Mouse (Mus musculus): ENCODE data around the gene Lpp. TPM values are rescaled to one million over a fixed set of nuclear protein-coding genes. Genes with fewer than 3 reads are reported as not detected.

Lpp gene
- polyA plus RNA-seq, 1 experiment from 2014 or later, result 10.7 TPM

- ATAC-seq, result no peak
Measured at GRCm38 (mm10) chr16:24421687-24422418, 28.5 kb downstream of the Lpp start.

GRCm38 (mm10) chr16:24423196-24423595 is 29.9 kb downstream of the Lpp start:
- Histone ChIP-seq H3K27ac (ENCODE audit: low read depth) (no peak overlapping the region), H3K9ac (replicated peaks) (no peak overlapping the region), H3K4me2 (ENCODE audit: low read depth, low read length) (no peak overlapping the region), H3K4me3 (ENCODE audit: low read depth, low read length) (no peak overlapping the region), H3K4me1 (ENCODE audit: insufficient read depth) (peaks cover 15% of the 10 kb centered on the region), H3K27me3 (ENCODE audit: insufficient read depth, low read length) (no peaks in the 10 kb centered on the region), H3K9me3 (ENCODE audit: low read length) (no peaks in the 10 kb centered on the region), H3K36me3 (replicated peaks; ENCODE audit: insufficient read depth, low read length) (no peaks in the 10 kb centered on the region)
- WGBS (ENCODE audit: insufficient replicate concordance), result 76% methylated on average over 4 of the region's 4 CpGs
- DNase-seq, result no peak
- ATAC-seq, result no peak
- TF ChIP-seq EP300 (IDR thresholded peaks at IDR 0.05; ENCODE audit: low read depth), result no peak
- TF ChIP-seq CTCF (IDR thresholded peaks at IDR 0.05; ENCODE audit: low read depth), result no peak

More at GRCm38 (mm10) chr16:24421687-24422418, 28.5 kb downstream of the Lpp start:
- Histone ChIP-seq H3K27me3 (ENCODE audit: insufficient read depth, low read length) (no peaks in the 10 kb centered on the region), H3K4me2 (ENCODE audit: low read depth, low read length) (no peak overlapping the region), H3K36me3 (replicated peaks; ENCODE audit: insufficient read depth, low read length) (no peaks in the 10 kb centered on the region), H3K27ac (ENCODE audit: low read depth) (no peak overlapping the region), H3K9me3 (ENCODE audit: low read length) (no peaks in the 10 kb centered on the region), H3K4me1 (ENCODE audit: insufficient read depth) (peaks cover 15% of the 10 kb centered on the region), H3K9ac (replicated peaks) (no peak overlapping the region; the same call in 1 of the 2 replicates), H3K4me3 (ENCODE audit: low read depth, low read length) (no peak overlapping the region)
- TF ChIP-seq EP300 (IDR thresholded peaks at IDR 0.05; ENCODE audit: low read depth), result no peak
- no peak for TF ChIP-seq CTCF (IDR thresholded peaks at IDR 0.05; ENCODE audit: low read depth)
- DNase-seq, result no peak
- WGBS (ENCODE audit: insufficient replicate concordance), result 71% methylated on average over 4 of the region's 4 CpGs

- no peaks in the 10 kb centered on the region for H3K9me3 ChIP-seq (ENCODE audit: low read length)
- WGBS (ENCODE audit: insufficient replicate concordance), result 57% methylated on average over 4 of the region's 4 CpGs
- TF ChIP-seq CTCF (IDR thresholded peaks at IDR 0.05; ENCODE audit: low read depth), result no peak
- no peak for TF ChIP-seq EP300 (IDR thresholded peaks at IDR 0.05; ENCODE audit: low read depth)
- DNase-seq (no peak), ATAC-seq (0 out of 2 replicates have a peak, but pooled peaks have one; percentile 16)
- no peaks in the 10 kb centered on the region for H3K36me3 ChIP-seq (replicated peaks; ENCODE audit: insufficient read depth, low read length)
- no peak overlapping the region for H3K9ac ChIP-seq (replicated peaks)
- no peak overlapping the region for H3K27ac ChIP-seq (ENCODE audit: low read depth)
- no peak overlapping the region for H3K4me2 ChIP-seq (ENCODE audit: low read depth, low read length)
- no peaks in the 10 kb centered on the region for H3K27me3 ChIP-seq (ENCODE audit: insufficient read depth, low read length)
- H3K4me3 ChIP-seq (ENCODE audit: low read depth, low read length), result no peak overlapping the region
- peaks cover 15% of the 10 kb centered on the region for H3K4me1 ChIP-seq (ENCODE audit: insufficient read depth)
Measured at GRCm38 (mm10) chr16:24423751-24424150, 30.4 kb downstream of the Lpp start.

GRCm38 (mm10) chr16:24424356-24424977 is 31.2 kb downstream of the Lpp start:
- no peak overlapping the region for H3K4me2 ChIP-seq (ENCODE audit: low read depth, low read length)
- no peaks in the 10 kb centered on the region for H3K9me3 ChIP-seq (ENCODE audit: low read length)
- DNase-seq (no peak), ATAC-seq (no peak)
- H3K4me3 ChIP-seq (ENCODE audit: low read depth, low read length), result no peak overlapping the region
- no peaks in the 10 kb centered on the region for H3K36me3 ChIP-seq (replicated peaks; ENCODE audit: insufficient read depth, low read length)
- TF ChIP-seq CTCF (IDR thresholded peaks at IDR 0.05; ENCODE audit: low read depth) (no peak), EP300 (IDR thresholded peaks at IDR 0.05; ENCODE audit: low read depth) (no peak)
- peaks cover 15% of the 10 kb centered on the region for H3K4me1 ChIP-seq (ENCODE audit: insufficient read depth)
- 0 out of 2 replicates have a peak overlapping the region, but pooled peaks have one; percentile 35 for H3K27ac ChIP-seq (ENCODE audit: low read depth)
- H3K9ac ChIP-seq (replicated peaks), result no peak overlapping the region
- 59% methylated on average over 12 of the region's 12 CpGs for WGBS (ENCODE audit: insufficient replicate concordance)
- H3K27me3 ChIP-seq (ENCODE audit: insufficient read depth, low read length), result no peaks in the 10 kb centered on the region

GRCm38 (mm10) chr16:24425816-24426215 is 32.5 kb downstream of the Lpp start:
- WGBS (ENCODE audit: insufficient replicate concordance), result 27% methylated on average over 3 of the region's 3 CpGs
- H3K27me3 ChIP-seq (ENCODE audit: insufficient read depth, low read length), result no peaks in the 10 kb centered on the region
- H3K4me1 ChIP-seq (ENCODE audit: insufficient read depth), result peaks cover 13% of the 10 kb centered on the region
- H3K27ac ChIP-seq (ENCODE audit: low read depth), result no peak overlapping the region
- no peak overlapping the region for H3K4me2 ChIP-seq (ENCODE audit: low read depth, low read length)
- no peak overlapping the region for H3K9ac ChIP-seq (replicated peaks)
- no peak overlapping the region for H3K4me3 ChIP-seq (ENCODE audit: low read depth, low read length)
- no peaks in the 10 kb centered on the region for H3K36me3 ChIP-seq (replicated peaks; ENCODE audit: insufficient read depth, low read length)
- ATAC-seq, result peak; percentile 29; the same call in 1 of the 2 replicates
- H3K9me3 ChIP-seq (ENCODE audit: low read length), result no peaks in the 10 kb centered on the region
- DNase-seq, result no peak
- TF ChIP-seq EP300 (IDR thresholded peaks at IDR 0.05; ENCODE audit: low read depth), result no peak

- DNase-seq (no peak), ATAC-seq (no peak)
- H3K4me1 ChIP-seq (ENCODE audit: insufficient read depth), result 0 out of 2 replicates have a peak, but pooled peaks cover 11% of the 10 kb centered on the region
- no peak overlapping the region for H3K27ac ChIP-seq (ENCODE audit: low read depth)
- H3K9me3 ChIP-seq (ENCODE audit: low read length), result no peaks in the 10 kb centered on the region
- 63% methylated on average over 3 of the region's 3 CpGs for WGBS (ENCODE audit: insufficient replicate concordance)
- H3K4me2 ChIP-seq (ENCODE audit: low read depth, low read length), result no peak overlapping the region
- H3K4me3 ChIP-seq (ENCODE audit: low read depth, low read length), result no peak overlapping the region
- TF ChIP-seq EP300 (IDR thresholded peaks at IDR 0.05; ENCODE audit: low read depth) (no peak), CTCF (IDR thresholded peaks at IDR 0.05; ENCODE audit: low read depth) (no peak)
- no peak overlapping the region for H3K9ac ChIP-seq (replicated peaks)
- no peaks in the 10 kb centered on the region for H3K36me3 ChIP-seq (replicated peaks; ENCODE audit: insufficient read depth, low read length)
- H3K27me3 ChIP-seq (ENCODE audit: insufficient read depth, low read length), result no peaks in the 10 kb centered on the region
Measured at GRCm38 (mm10) chr16:24427606-24428005, 34.3 kb downstream of the Lpp start.

Measured in liver, postnatal 0 days (tissue).